Mouse (Mus musculus) adrenal gland, postnatal 14 days (tissue): ENCODE data around the gene Tnfrsf17. TPM values are rescaled to one million over a fixed set of nuclear protein-coding genes. Genes with fewer than 3 reads are reported as not detected.
"Not testable (repeated sequence)": the region's sequence is repeated elsewhere in the genome, so short reads cannot be mapped to it uniquely, and the experiment has no call there.

Experiments
- DNase-seq: peaks from one replicate; pipeline ENCODE4 v3.0.0; 2021; ENCODE audit warnings: mixed read lengths
- total RNA-seq: library from RNA; stranded (reverse); gene quantifications from 2 replicates; pipeline ENCODE4 v1.2.3, GENCODE M21; 2021

Tnfrsf17 gene
- total RNA-seq, 1 experiment from 2014 or later, result not detected

DNA sequence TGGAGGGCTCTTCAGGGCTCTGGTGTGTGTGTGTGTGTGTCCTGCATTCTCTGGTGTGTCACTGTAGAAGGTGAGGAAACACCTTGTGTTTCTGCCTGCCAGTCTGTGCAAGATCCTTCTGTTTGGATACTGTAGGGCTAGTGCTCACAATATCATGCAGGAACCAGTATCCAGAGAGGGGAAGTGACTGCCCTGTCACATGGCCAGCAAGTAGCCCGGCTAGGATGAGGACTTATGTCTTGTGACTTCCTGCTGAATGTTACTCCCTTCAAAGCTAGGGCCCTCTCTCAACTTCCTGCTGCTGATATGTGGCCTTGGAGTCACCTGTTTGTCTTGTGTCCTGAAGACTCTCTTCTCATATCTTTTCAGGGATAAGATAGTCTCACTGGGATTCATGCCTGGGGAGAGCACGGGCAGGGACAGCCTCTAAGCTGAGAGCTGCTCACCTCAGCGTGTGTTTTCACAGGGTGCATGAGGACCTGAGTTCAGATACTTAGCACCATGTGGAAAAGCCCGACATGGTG, 29.7 kb downstream of the Tnfrsf17 start:
- peak; percentile 19 for DNase-seq

DNA sequence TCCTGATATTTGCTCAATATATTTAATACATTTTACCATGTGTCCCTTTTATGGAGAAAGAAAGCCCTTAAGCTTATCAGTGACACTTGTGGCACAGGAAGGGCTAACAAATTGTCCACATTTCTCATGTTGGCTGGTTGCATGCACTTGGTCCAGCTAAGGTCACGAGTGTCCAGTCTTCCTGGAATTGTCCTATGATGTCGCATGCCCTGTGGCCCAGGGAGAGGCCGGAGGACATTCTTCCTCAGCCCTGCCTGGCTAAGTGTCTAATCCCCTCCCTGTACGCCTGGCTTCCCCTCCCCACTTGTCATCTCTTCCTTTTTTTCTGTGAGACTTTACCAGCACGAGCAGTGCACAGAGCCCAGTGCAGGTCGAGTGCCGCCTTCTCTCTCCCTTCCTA, 38.3 kb downstream of the Tnfrsf17 start:
- DNase-seq, result peak; percentile 17

DNA sequence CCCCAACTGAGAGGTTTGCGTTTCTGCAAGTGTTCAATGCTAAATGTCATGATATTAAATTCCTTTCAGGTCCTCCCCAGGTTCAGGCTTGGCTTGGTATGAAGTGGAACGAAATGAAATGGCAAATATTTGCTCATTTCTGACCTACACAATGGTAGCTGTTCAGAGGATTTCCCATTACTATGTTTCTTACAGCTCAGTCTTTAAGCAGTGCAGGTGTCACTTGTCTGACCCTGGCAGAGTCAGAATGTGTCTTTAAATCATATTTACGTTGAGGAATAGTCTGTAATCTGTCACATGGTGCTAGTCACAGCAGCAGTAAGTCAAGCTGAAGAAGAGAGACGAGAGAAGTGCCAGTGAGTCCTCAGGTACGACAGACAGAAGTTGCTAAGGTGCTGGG, 45.6 kb downstream of the Tnfrsf17 start:
- DNase-seq, result no peak

DNA sequence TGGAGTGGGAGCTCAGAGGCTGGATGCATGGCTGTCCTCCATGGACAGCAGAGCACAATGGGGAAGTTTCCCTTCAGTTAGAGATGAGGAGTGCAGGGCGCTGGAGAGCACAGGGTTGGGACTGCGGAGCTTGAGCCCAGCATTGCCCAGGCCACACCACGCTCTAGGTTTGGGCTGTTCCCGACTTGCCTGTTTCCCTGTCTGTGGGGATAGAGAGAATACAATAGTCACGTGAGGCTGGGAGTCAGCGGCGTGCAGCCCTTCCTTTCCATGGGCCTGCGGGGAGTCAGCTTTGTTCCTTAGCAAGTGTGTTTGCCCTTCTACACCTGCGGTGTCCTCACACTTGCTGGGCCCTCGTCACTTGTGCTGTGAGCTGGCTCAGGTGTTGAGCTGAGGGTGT, 46.3 kb downstream of the Tnfrsf17 start:
- DNase-seq, result no peak

DNA sequence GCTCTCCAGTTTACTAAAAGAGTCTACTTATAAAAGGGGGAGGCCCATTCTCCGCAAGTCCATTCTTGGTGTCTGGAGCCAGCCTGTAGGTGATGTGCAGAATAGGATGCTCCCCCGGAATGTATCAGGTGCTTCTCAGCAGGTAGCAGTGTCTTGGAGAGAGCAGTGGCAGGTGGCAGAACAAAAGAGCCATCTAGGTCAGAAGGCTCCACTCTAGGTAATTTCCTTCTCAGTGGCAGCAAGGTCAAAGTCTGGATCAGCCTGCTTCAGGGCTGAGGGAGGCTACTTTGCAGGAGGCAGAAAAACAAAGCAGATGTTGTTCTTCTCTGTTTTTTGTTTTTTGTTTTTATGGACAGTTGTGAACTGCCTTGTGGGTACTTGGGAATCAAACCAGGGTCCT, 47.0 kb downstream of the Tnfrsf17 start:
- not testable (repeated sequence) for DNase-seq

DNA sequence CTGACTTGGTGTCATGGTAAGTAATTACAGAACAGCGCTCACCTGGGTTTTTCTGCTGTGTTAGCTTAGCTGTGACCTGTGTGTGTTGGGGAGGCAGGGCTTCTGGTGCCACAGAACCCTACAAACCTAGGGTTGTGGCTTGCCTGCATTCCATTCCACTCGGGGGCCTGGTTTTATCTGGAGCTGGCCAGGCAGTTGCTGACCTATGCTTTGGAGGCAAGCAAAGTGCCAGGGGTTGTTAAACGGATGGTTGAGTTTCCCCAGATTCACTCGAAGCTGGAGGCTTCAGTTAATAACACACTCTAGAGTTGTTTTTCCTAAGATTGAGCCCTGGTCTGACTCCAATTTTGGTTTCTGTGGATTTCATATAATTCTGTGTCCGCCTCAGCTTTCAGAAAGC, 52.0 kb downstream of the Tnfrsf17 start:
- DNase-seq, result no peak

DNA sequence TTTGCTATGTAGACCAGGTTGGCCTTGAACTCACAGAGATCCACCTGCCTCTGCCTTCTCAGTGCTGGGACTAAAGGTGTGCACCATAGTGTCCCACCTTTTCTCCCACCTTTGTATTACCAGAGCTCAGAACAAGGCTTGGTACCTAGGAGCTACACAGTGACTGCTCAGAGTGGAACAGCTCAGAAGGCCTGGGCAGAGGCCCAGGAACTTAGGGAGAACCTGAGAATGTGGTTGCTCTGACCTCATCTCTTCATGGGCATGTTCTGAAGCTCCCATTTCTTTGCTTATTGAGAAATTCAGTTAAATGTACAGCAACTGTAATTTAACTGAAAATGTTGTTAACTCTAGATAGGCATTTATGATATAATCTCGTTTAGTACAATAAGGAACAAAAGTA, 53.2 kb downstream of the Tnfrsf17 start:
- no peak for DNase-seq

DNA sequence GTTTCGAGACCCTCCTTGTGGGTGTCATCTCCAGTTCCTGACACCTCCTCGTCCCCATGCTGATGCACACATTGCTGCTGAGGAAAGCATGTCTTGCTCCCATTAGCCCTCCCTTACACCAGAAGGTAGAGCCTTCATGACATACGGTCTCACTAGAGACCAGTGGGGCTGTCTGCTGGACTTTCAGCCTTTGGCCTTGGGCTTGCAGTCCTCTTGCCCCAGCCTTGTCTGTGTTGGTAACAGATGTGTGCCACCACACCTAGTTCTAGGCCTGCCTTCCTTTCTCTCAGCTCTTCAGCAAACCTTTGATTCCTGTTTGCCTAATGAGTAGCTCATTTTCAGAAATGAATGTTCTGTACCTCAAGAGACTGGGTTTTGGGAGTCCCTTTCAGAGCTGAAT, 54.8 kb downstream of the Tnfrsf17 start:
- DNase-seq, result no peak

DNA sequence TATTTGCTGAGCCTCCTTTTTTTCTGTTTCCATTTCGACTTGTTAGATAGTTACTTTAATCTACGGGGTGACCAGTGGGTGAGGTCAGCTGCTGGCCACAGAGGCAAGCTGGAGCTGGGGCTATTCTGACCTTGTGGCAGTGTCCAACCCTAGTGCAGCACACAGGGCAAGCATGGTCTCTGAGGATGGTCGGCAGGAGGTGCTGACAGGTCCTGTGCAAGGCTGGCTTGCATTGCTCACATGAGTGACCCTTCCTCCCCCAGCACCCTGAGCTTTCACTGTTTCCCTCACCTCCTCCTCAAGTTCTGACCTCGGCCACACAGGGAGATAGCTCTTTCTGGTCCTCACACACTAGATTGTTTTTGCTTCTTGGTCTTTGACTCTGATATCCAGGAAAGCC, 55.5 kb downstream of the Tnfrsf17 start:
- no peak for DNase-seq

DNA sequence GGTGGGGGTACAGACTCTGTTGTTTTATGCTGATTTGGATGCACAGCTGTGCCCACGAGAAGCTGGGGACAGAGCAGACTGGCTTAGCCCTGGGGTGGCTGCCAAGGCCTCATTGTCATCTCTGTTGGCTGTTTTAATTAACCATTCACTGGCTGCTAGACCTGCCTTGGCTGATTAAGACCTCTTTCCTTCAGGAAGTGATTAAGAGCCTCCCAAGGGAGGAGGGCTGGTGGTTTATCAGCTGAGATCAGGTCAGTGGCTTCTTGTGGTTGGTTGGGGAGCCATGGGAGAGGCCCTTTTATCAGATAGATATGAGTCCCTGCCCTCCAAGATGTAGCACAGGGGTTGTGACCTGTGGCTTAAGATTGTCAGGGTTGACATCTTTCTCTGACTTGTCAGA, 56.0 kb downstream of the Tnfrsf17 start:
- no peak for DNase-seq

Other genes with a start within 250 kb of the Tnfrsf17 start
- 38.6 and 47.5 TPM in 2 replicates for gene Litaf, start 247.7 kb upstream of the Tnfrsf17 start, total RNA-seq
- 42.1 and 42.6 TPM in 2 replicates for gene Txndc11, start 179.2 kb upstream of the Tnfrsf17 start, total RNA-seq
- gene Zc3h7a, start 137.4 kb upstream of the Tnfrsf17 start, total RNA-seq, result 63.3 and 78.2 TPM in 2 replicates
- 78.6 and 81.6 TPM in 2 replicates for gene Rsl1d1, start 110.5 kb upstream of the Tnfrsf17 start, total RNA-seq
- gene Gspt1, start 59.5 kb upstream of the Tnfrsf17 start, total RNA-seq, result 122 and 133 TPM in 2 replicates
- gene Snx29, start 9.1 kb downstream of the Tnfrsf17 start, total RNA-seq, result 17.2 and 21.9 TPM in 2 replicates